Mouse (Mus musculus): ENCODE data around the gene 1700034J05Rik. TPM values are rescaled to one million over a fixed set of nuclear protein-coding genes. Genes with fewer than 3 reads are reported as not detected.

1700034J05Rik gene
- polyA plus RNA-seq, 1 experiment from 2014 or later: not detected

GRCm38 (mm10) chr6:146910801-146911200 is 43.4 kb downstream of the 1700034J05Rik start:
- H3K27me3 ChIP-seq: no peaks in the 10 kb centered on the region
- no peak overlapping the region for H3K9ac ChIP-seq
- no peak overlapping the region for H3K4me2 ChIP-seq

DNA sequence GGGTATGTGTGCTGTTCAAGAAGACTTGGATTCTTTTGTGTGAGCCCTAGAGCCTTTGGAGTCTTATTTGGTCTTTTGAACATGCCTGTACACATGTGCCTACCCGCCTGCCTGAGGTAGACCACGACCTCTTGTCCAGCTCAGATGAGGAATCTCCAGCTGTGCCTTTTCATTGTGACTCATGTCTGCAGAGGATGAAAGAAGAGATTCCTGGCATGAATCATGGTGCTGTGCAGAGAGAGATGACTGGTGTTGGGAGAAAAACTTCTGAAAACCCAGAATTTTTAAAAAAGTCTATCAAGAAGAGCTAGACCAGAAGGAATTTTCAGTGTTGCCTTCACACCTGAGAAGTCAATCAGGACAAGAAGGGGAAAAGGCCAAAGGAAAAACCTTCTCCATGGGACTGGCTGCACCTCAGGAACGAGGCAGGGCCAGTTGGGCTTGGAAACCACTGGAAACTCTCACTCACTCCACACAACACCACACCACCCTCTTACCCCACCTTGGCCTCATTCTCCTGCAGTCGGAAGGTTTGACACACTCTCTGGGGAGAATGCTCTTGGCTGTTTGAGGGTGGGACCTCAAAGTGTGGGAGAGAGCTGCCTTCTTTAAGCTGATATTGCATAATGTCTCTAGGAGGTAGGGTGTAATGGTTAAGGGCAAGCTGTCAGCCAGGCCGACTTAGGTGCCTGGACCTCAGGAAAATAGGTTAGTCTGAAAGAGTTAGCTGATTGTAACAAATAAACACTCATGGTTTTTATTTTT is 44.3 kb downstream of the 1700034J05Rik start:
- no peak for ATAC-seq (ENCODE audit: low FRiP score)
- Histone ChIP-seq H3K4me2 (no peak overlapping the region), H3K4me3 (no peak overlapping the region), H3K9me3 (no peaks in the 10 kb centered on the region), H3K4me1 (replicated peaks) (peaks cover 9% of the 10 kb centered on the region), H3K36me3 (no peaks in the 10 kb centered on the region), H3K27ac (no peak overlapping the region), H3K9ac (no peak overlapping the region), H3K27me3 (no peaks in the 10 kb centered on the region)
- WGBS: 83% methylated on average over 5 of the region's 5 CpGs

More at GRCm38 (mm10) chr6:146910801-146911200, 43.4 kb downstream of the 1700034J05Rik start:
- 94% methylated on average over 2 of the region's 2 CpGs for WGBS
- peaks cover 9% of the 10 kb centered on the region for H3K4me1 ChIP-seq (replicated peaks)
- H3K9me3 ChIP-seq: no peaks in the 10 kb centered on the region
- H3K4me3 ChIP-seq: no peak overlapping the region
- ATAC-seq (ENCODE audit: low FRiP score): no peak
- H3K36me3 ChIP-seq: no peaks in the 10 kb centered on the region
- no peak overlapping the region for H3K27ac ChIP-seq

DNA sequence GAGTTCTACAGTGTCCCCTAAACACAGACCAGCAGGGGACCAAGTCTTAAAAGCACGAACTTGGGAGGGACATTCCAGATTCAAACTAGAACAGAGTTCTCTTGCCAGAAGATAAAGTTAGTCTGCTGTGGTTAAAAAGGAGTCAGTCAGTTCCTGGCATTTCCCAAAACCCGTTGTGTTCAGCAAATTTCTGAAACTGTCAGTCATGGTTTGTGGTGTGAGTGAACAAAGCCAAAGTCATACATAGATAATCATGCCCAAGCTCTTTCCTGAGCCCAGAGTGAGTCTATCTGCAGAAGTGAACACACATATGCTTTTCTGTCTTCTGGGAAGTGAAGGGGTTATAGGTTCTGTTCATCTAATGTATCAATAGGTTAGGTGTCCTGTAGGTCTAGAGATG is 45.4 kb downstream of the 1700034J05Rik start:
- no peak overlapping the region for H3K4me3 ChIP-seq
- H3K27ac ChIP-seq: no peak overlapping the region
- no peaks in the 10 kb centered on the region for H3K9me3 ChIP-seq
- H3K4me1 ChIP-seq (replicated peaks): peaks cover 9% of the 10 kb centered on the region
- ATAC-seq (ENCODE audit: low FRiP score): no peak
- 77% methylated on average over 2 of the region's 2 CpGs for WGBS
- H3K36me3 ChIP-seq: no peaks in the 10 kb centered on the region
- H3K9ac ChIP-seq: no peak overlapping the region
- H3K27me3 ChIP-seq: no peaks in the 10 kb centered on the region
- H3K4me2 ChIP-seq: no peak overlapping the region

GRCm38 (mm10) chr6:146907795-146908190 is 46.4 kb downstream of the 1700034J05Rik start:
- ATAC-seq (ENCODE audit: low FRiP score): no peak
- 96% methylated on average over 1 of the region's 1 CpGs for WGBS
- no peaks in the 10 kb centered on the region for H3K9me3 ChIP-seq
- no peaks in the 10 kb centered on the region for H3K36me3 ChIP-seq
- H3K4me2 ChIP-seq: no peak overlapping the region
- no peak overlapping the region for H3K27ac ChIP-seq
- H3K9ac ChIP-seq: no peak overlapping the region
- H3K27me3 ChIP-seq: no peaks in the 10 kb centered on the region
- H3K4me3 ChIP-seq: no peak overlapping the region
- H3K4me1 ChIP-seq (replicated peaks): peaks cover 2% of the 10 kb centered on the region

DNA sequence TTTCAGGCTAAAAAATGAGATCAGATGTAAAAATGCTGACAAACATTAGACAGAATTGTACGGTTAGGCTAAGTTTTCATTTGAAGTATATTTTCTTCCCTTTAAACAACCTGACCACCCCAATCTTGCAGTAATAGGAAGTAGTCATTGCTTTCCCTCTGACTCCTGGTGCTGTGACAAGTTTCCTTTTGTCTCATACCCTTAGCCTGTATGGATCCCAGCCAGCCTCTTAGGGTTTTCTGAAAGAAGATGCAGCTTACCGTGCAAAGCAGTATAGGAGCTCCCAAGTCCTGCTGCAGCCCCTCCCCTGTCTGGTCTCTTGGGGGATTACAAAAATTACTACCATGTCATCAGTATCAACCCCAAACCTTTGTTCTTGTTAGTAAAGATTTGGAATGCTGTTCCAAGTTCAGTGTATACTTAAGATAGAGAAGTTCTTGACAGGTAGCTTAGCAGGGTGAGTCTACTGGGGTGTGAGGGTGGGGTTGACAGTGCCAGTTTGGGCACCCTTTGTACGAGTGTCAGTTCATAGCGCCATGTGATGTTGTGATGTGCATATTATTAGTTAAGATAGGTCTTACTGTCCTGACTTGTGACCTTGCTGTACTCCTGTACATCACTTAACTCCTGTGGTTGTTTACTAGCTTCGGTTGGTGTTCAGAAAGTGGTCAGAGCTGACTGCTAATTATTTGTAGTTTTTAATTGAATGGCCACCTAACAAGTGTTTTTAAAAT is 47.0 kb downstream of the 1700034J05Rik start:
- Histone ChIP-seq H3K4me2 (no peak overlapping the region), H3K36me3 (no peaks in the 10 kb centered on the region), H3K4me1 (replicated peaks) (no peaks in the 10 kb centered on the region), H3K9ac (no peak overlapping the region), H3K27ac (no peak overlapping the region), H3K9me3 (no peaks in the 10 kb centered on the region), H3K4me3 (no peak overlapping the region), H3K27me3 (no peaks in the 10 kb centered on the region)
- ATAC-seq (ENCODE audit: low FRiP score): no peak
- WGBS: 86% methylated on average over 5 of the region's 5 CpGs

DNA sequence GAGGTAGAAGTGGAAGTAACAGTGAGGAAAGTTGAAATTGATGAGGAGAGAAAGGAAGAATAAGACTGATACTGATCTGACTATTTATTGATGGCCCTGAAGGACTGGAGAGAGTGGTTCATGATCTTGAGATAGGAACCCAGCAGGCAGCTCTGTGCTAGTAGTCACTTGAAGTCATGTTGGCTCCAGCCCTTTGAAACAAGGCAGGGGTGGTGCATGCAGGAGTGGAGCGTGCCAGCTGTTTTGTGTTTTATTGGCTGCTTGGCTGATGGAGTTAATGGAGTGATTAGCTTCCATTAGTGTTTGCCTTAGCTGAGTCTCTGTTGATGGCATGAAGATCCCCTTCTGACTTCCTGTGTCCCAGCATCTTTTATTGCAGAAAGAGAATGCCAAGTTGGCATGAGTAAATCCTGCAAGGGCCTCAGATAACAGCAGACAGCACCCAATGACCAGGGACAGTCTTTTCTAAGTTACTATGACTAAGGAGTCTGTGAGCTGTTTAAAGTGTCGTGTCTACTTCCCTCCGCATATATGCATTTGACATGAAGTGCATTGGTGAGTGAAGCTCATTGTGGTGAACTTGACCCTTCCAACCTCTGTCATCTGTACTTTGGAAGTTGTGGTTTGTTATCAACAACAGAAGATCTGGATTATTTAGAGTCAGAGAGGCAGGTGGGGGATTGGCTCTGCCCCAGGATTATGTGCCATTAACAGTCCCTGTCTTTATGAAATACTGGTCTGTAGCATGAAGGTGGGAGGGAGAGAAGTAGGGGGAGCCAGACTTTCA is 48.0 kb downstream of the 1700034J05Rik start:
- no peaks in the 10 kb centered on the region for H3K9me3 ChIP-seq
- H3K27me3 ChIP-seq: no peaks in the 10 kb centered on the region
- ATAC-seq (ENCODE audit: low FRiP score): no peak
- WGBS: 88% methylated on average over 3 of the region's 3 CpGs
- no peak overlapping the region for H3K27ac ChIP-seq
- no peak overlapping the region for H3K4me3 ChIP-seq
- H3K9ac ChIP-seq: no peak overlapping the region
- H3K4me2 ChIP-seq: no peak overlapping the region
- no peaks in the 10 kb centered on the region for H3K36me3 ChIP-seq
- no peaks in the 10 kb centered on the region for H3K4me1 ChIP-seq (replicated peaks)

DNA sequence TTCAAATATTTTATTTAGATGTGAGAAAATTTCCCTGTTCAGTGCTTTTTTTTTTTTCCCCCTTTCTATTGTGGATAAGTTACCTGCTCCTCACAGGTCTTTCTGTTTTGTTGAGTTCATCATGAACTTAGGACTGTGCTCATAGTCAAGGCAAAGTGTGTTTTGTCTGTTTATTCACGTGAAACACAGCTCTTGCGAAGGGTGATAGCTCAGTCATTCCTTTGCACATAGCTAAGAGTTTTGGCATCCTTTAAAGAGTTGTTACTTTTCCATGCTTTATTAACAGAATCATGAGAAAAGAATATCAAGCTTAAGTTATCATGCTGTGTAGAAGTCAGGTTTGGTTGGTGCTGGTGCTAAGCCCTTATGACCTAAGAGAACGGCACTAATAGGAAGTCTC is 49.5 kb downstream of the 1700034J05Rik start:
- no peak overlapping the region for H3K4me2 ChIP-seq
- no peaks in the 10 kb centered on the region for H3K36me3 ChIP-seq
- 87% methylated on average over 3 of the region's 3 CpGs for WGBS
- no peaks in the 10 kb centered on the region for H3K9me3 ChIP-seq
- ATAC-seq (ENCODE audit: low FRiP score): no peak
- no peak overlapping the region for H3K27ac ChIP-seq
- no peak overlapping the region for H3K4me3 ChIP-seq
- no peaks in the 10 kb centered on the region for H3K4me1 ChIP-seq (replicated peaks)
- H3K9ac ChIP-seq: no peak overlapping the region
- H3K27me3 ChIP-seq: no peaks in the 10 kb centered on the region

DNA sequence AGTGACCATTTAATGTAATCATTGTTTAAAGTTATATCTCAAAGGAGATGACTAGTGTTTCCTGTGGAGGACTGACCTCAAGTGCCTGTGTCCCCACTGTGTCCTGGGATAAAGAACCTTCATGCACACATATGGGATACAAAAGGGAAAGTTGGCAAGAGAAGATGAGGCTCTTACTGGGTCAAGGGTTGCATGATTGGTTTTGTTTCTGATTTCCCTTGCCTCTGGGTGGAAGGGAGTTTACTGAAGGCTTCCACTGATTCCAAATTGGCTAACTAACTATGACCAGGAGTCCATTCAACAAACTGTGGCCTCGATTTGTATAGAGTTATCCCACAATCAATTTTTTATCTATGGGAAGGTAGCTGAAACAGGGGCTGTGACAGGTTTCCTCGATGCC is 50.6 kb downstream of the 1700034J05Rik start:
- no peak overlapping the region for H3K9ac ChIP-seq
- 76% methylated on average over 2 of the region's 2 CpGs for WGBS

GRCm38 (mm10) chr6:146901929-146902328 is 52.3 kb downstream of the 1700034J05Rik start:
- Histone ChIP-seq H3K36me3 (no peaks in the 10 kb centered on the region), H3K27me3 (no peaks in the 10 kb centered on the region), H3K27ac (no peak overlapping the region), H3K9me3 (no peaks in the 10 kb centered on the region), H3K9ac (no peak overlapping the region), H3K4me2 (no peak overlapping the region), H3K4me3 (no peak overlapping the region), H3K4me1 (replicated peaks) (no peaks in the 10 kb centered on the region)
- ATAC-seq (ENCODE audit: low FRiP score): no peak
- 95% methylated on average over 4 of the region's 4 CpGs for WGBS

More for the DNA sequence above, 50.6 kb downstream of the 1700034J05Rik start:
- Histone ChIP-seq H3K4me3 (no peak overlapping the region), H3K4me1 (replicated peaks) (no peaks in the 10 kb centered on the region), H3K27ac (no peak overlapping the region), H3K36me3 (no peaks in the 10 kb centered on the region), H3K4me2 (no peak overlapping the region), H3K27me3 (no peaks in the 10 kb centered on the region), H3K9me3 (no peaks in the 10 kb centered on the region)
- no peak for ATAC-seq (ENCODE audit: low FRiP score)

Other genes starting within 250 kb of the 1700034J05Rik start
- gene Stk38l, start 229.4 kb downstream of the 1700034J05Rik start, polyA plus RNA-seq (2015; fragmentation: Nextera tagmentation; extraction: Ambion mirVana): 15.9 and 17.5 TPM in 2 replicates
- 2.1 and 3.4 TPM in 2 replicates for gene Arntl2, start 158.4 kb downstream of the 1700034J05Rik start, polyA plus RNA-seq (2015; fragmentation: Nextera tagmentation; extraction: Ambion mirVana)
- gene Smco2, start 104.3 kb downstream of the 1700034J05Rik start, polyA plus RNA-seq (2015; fragmentation: Nextera tagmentation; extraction: Ambion mirVana): not detected in 2 replicates
- gene Ppfibp1, start 65.9 kb downstream of the 1700034J05Rik start, polyA plus RNA-seq (2015; fragmentation: Nextera tagmentation; extraction: Ambion mirVana): 14.7 and 16.9 TPM in 2 replicates
- 0.48 and 0.94 TPM in 2 replicates for gene Rep15, start 78.2 kb upstream of the 1700034J05Rik start, polyA plus RNA-seq (2015; fragmentation: Nextera tagmentation; extraction: Ambion mirVana)
- gene Mrps35, start 88.3 kb upstream of the 1700034J05Rik start, polyA plus RNA-seq (2015; fragmentation: Nextera tagmentation; extraction: Ambion mirVana): 70.4 and 71.7 TPM in 2 replicates
- gene Mansc4, start 132.6 kb upstream of the 1700034J05Rik start, polyA plus RNA-seq (2015; fragmentation: Nextera tagmentation; extraction: Ambion mirVana): 0.97 and 0.99 TPM in 2 replicates
- 6.0 and 6.3 TPM in 2 replicates for gene Klhl42, start 137.0 kb upstream of the 1700034J05Rik start, polyA plus RNA-seq (2015; fragmentation: Nextera tagmentation; extraction: Ambion mirVana)